Mouse (Mus musculus) common myeloid progenitor, adult 5-6 weeks (primary cell): ENCODE results near the gene Gsto2. TPM values are rescaled to one million over a fixed set of nuclear protein-coding genes. Genes with fewer than 3 reads are reported as not detected.

Experiments used
- ATAC-seq: replicated peaks from 2 replicates; pipeline ENCODE4 v1.8.0; 2016; ENCODE audit warnings: low read depth, mild to moderate bottlenecking, moderate TSS enrichment, inconsistent platforms; ENCODE audit not compliant: poor library complexity, severe bottlenecking
- total RNA-seq: library from RNA; stranded (forward); fragments of 200-1000, 187-1606 nt; gene quantifications from 2 replicates; pipeline ENCODE4 v1.2.3, GENCODE M21; 2017

Gsto2 gene
- total RNA-seq, 1 experiment from 2014 or later: not detected

DNA sequence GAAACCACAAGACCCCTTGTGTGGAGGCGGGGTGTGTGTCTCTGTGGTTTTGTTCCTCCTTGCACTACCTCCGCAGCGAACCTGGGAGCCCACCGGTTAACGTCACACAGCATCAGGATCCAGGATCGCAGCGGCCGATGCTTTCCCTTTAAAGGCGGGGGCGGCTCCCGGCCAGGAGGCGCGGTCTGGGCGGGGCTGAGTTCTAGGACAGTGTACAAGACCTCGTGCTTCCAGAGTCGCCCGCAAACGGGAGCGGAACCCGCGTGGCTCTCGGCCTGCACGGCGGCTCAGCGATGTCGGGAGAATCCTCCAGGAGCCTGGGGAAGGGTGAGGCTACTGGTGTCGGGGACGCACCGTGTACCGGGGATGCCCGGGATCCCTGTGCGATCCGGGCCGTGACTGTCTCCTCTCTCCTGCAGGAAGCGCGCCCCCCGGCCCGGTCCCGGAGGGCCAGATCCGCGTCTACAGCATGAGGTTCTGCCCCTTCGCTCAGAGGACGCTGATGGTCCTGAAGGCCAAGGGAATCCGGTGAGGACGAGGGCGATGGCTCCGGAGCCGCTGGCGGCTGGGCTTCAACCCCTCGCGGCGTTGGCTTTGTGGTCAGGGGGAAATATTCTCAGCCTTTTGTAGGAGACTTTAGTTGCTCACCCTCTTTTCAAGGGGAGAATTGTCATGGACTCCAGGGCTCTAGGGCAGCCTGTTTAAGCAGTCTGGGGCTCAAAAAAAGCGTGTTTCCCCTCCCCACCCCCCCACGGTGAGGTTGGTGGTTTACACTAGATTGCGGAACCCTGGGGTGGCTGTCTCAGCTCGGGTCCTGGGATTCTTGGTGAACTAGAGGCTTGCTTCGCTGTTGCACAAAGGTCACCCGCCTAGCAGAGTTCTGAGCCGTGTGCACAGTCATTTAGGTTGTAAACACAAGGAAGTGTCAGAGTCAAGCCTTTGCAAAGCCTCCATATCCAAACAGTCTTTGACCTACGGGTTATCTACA is 10.2 kb upstream of the Gsto2 start, which contains the start of gene Gsto1:
TSS of gene Gsto1 (plus strand) at position 175 of the 988 bp plus-strand sequence.
- ATAC-seq: peak; percentile 89

GRCm38 (mm10) chr19:47857957-47858942 is 7.1 kb upstream of the Gsto2 start:
- no peak for ATAC-seq

DNA sequence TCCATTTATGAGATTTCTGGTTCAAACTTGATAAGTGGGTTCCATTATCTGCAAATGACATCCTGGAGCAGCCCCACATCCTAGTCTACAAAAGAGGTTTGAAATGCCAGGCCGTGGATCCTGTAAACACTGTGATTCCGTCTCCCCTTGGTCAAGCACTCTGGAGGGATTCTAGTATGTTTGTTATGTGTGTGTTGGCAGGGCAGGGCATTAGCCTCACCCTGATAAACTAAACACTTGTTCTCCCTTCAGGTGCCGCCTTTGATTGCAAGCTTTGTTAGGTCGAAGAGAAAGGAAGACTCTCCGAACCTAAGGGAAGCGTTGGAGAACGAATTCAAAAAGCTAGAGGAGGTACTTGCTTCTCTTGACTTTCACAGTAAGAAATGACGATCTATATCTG is 6.2 kb upstream of the Gsto2 start:
- no peak for ATAC-seq

- no peak for ATAC-seq
These were observed 2.8 kb upstream of the Gsto2 start for GRCm38 (mm10) chr19:47862581-47862980.

GRCm38 (mm10) chr19:47864051-47864450 is 1.3 kb upstream of the Gsto2 start:
- ATAC-seq: no peak

DNA sequence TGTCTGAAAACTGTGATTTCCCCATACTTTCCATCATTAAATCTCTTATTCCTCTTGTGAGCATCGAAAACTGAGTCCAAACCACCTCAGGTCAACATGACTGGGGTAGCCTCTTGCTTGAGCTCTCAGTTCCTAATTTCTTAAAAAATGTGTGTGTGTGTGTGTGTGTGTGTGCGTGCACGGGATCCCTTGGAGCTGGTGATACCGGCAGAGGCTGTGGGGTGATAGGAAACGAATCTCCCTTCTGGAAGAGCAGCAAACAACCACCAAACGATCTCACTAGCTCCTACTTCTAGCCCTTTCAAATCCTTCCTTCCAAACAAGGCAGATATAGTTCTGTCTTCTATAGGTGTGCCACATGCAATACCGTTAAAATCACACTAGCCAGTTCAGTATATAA is 613 bp upstream of the Gsto2 start:
- ATAC-seq: no peak

DNA sequence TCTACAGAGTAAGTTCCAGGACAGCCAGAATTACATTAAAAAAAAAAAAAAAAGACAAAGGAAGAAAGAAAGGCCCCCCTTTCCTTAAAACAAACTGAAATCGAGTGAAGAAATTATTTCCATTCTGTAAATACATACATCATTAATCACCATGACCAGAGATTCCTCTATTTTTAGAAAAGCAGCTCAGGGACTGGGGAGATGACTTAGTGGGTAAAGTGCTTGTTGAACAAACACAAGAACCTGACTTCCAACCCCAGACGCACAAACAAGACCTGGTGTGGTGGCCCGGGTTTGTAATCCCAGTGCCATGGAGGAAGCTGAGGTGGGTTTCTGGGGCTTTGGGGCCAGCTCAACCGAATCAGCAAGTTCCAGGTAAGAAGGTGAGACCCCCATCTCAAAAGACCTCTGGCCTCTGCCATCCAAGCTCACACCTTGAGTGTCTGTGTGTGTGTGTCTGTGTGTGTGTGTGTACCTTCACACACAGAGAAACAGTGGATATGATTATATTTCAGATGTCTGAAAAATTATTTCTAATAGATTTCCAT is 2.4 kb downstream of the Gsto2 start:
- no peak for ATAC-seq

DNA sequence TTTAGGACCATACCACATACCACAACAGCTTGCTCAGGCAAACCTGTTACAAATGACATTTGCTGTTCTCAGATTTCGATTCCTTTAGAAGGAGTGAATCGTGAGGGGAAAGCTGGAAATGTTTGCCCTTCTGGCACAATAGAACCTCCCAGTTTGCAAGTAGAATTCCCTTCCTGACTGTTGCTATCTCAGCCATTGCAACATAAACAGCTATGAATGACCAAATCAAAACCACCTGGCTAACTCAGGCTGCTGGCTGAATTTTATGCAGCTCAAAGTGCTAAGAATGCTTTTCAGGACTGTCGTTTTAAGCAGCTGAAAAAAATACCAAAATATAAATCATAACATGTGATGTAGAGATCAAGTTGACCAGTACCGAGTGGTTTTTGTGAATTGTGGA is 3.6 kb downstream of the Gsto2 start:
- ATAC-seq: no peak

DNA sequence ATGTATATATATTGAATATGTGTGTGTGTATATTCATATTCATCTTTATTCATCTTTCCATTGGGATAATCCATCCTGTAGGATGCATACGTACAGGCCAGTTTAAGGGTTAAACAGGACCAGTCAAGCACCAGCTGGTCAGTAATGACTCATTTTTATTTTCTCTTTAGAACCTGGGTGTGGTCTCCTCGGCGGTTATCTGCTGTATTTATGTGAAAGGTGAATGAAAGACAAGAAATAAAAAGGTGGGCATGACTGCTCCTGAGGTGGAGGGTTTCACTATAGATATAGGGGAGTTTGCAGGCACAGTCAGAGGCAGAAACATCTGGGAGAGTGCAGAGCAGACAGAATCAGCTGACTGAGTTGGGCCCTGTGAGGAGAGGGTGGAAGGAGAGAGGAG is 4.2 kb downstream of the Gsto2 start:
- no peak for ATAC-seq

DNA sequence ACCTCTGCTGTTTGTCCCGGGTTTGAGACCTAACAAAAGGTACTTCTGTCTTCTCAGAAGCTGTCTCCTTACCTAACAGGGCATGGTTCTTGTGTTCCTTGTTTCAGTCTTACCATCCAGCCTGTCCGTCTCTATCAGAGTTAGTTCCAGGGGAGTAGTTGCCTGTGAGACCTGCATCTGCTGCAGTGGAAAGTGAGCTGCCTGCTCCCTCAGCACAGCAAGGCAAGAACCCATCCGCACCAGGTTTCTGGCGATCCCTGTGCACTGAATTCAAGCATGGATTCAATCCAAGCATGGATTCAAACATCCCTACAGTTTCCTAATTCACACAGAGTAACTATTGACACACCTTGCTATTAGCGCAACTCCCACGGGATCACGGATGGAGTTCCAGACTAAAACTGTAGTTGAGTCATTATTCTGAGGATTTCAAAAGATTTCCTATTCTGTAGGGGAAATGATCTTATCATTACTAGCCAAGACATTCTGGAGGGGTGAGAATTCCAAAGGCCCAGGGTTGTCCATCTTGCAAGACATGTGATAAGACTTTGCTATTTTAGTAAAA is 4.8 kb downstream of the Gsto2 start:
- no peak for ATAC-seq

GRCm38 (mm10) chr19:47871515-47871914 is 6.2 kb downstream of the Gsto2 start:
- ATAC-seq: peak; percentile 62

DNA sequence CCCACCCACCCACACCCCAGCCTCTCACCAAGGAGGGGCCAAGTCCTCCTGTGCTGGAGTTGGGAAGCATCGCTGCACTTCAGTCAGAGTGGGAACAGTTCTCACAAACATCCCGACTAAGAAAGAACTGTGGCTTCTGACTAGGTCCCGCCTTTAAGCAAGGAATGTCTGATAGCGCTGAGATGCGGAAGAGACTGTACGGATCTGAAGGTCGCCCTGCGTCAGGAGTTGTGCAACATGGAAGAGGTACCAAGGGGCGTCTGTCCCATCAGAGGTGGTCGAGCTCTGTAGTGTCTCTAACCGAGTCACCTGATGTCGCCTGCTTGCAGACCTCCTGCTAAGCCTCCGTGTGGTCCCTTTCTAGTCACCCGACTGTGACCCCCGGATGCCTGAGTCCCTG is 10.9 kb downstream of the Gsto2 start:
- ATAC-seq: no peak

DNA sequence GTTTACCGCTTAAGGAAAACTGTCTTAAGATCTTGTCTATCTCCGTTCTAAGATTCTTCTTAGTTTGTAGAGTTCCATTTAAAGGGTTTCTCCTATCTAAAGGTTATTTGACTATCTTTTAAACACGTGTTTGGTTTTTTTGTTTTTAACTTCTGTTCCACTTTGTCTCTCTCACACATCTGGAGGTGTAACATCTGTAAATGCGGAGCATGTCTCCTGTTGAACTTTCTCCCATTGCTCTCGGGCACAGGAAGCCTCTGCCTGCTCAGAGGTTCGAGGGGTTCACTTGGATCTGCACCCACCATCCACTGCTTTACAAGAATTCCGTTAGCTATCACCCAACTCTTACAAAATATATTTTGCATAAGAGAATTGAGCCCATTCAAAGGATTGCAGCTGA is 16.2 kb downstream of the Gsto2 start:
- no peak for ATAC-seq

- peak; percentile 90 for ATAC-seq
These were observed 17.0 kb downstream of the Gsto2 start for GRCm38 (mm10) chr19:47882151-47882881.

GRCm38 (mm10) chr19:47882882-47883254 is 17.5 kb downstream of the Gsto2 start:
- no peak for ATAC-seq

- ATAC-seq: no peak
These were observed 19.2 kb downstream of the Gsto2 start for GRCm38 (mm10) chr19:47884296-47885085.

- no peak for ATAC-seq
These were observed 19.9 kb downstream of the Gsto2 start for GRCm38 (mm10) chr19:47885191-47885743.

- ATAC-seq: no peak
These were observed 20.6 kb downstream of the Gsto2 start for GRCm38 (mm10) chr19:47885886-47886285.
